Mouse (Mus musculus): ENCODE measurements at regions not wholly inside any gene's neighbourhood (a gene's known extent, or its start where the extent isn't known, plus 50 kb on each side); places are given as distances from the start of the nearest gene placed in this dataset.
A peak's percentile ranks its signal among the peaks of the same experiment; 100 is the strongest.

DNA sequence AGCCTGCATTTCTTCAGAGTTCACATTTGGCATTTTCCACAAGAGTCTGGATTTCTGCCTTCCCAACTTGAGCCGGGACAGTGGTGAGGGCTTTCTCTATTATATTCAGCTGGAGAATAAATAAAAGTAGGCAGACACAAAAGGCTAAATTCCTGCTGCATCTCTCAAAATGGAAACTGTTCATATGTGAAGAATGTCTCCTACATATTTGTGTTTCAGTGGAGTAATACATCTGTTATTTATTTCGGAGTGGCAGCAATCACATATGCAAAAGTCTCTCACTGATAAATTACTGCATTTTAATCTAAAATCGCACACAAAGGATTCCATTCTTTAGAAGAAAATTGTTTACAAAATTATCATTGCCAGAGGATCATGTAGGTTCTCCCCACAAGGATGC is 230.9 kb upstream of the Tank start:
- DNase-seq (ENCODE audit: low read depth): no peak

- no peak for DNase-seq (ENCODE audit: low read depth)
These were observed 232.2 kb upstream of the Tank start for GRCm38 (mm10) chr2:61346012-61346760.

DNA sequence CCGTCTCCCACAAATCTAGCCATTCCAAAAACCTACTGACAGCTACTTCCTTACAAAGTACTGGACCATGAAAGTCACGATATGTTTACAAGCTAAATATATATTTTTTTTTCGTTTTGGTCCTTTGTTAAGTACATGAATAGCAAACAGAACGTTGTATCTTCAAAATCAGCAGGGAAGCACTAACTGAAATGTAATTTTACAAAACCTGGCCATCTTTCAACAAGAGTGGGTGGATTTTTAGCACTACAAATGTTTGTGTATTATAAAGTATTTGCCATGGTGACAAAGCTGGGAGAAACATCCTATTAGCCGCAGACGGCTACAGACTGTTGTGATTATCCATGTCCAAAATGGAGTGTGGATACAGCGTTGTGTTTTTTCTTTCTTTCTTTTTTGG is 233.1 kb upstream of the Tank start:
- no peak for DNase-seq (ENCODE audit: low read depth)

- DNase-seq (ENCODE audit: low read depth): no peak
These were observed 233.7 kb upstream of the Tank start for GRCm38 (mm10) chr2:61344556-61345131.

- no peak for DNase-seq (ENCODE audit: low read depth)
These were observed 237.1 kb upstream of the Tank start for GRCm38 (mm10) chr2:61341254-61341653.

DNA sequence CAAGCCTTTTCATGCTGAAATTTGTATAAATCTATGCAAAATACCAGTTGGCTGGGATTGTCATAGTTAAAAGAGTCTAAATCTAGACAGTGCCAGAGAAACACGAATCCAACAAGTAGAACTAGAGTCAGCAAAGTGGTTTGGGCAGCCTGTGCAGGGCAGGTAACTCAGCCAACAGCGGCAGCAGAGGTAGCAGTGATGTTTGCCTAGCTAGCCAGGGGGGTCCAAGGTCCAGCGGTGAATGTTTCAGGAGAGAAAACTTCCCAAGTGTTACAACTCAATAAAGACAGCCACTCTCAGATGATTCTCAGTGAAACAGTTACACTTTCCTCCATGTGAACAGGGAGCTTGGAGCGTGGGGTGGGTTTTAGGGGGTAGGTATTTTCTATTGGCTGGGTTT is 259.2 kb upstream of the Tank start:
- DNase-seq (ENCODE audit: low read depth): no peak

DNA sequence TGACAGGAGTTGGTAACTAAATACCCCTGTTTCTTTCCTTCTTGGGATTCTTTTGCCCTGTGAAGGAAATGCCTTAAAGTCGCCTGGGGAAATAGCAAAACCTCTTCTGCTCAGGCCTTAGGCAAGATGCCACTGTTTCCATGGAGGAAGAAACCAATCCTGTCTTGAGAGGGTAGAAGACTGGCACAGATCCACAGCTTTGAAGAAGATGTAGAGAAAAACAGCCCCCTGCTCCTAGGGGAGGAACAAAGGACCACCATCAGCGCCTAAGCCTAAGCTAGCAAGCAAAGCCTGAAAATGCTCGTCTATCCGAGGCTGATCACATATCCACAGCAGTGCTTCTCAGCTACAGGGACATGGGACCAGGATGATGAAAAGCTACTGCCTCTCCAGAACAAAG is 268.0 kb upstream of the Tank start:
- no peak for DNase-seq (ENCODE audit: low read depth)

DNA sequence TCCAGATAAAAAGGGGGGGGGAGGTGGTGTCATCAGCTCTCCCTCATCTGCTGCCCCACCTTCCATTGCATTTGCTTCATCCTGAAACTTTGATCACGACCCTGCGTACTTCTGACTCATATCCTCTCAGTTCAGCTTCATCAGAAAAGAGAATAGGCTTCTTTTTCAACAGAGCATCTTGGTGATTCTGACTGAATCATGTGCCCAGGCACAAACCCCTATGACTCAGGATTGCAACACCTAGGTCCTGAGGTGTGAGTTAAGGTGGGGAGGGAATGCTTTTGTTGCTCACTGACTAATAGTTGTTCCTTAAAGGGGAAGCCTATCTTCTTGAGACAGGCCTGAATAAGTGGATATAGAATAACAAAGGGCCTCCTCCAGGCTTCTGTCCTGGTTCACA is 269.2 kb upstream of the Tank start:
- no peak for DNase-seq (ENCODE audit: low read depth)

DNA sequence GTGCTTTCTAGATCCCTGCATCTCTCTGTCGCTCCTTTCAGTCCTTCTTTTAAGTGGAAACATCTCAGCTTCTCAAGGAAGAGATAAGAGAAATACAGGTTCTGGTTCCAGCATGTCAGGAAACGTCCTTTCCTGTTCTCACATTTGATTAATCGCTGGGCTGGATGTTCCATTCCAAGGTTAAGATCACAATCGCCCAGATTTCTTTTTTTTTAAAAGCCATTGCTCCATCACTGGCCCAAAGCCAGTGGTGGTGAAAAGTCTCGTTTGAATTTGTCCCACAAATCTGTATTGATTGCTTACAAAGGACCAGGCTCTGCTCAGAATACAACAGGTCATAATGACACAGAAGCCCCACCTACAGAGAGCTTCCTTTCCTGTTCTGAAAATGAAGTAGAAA is 281.2 kb upstream of the Tank start:
- DNase-seq (ENCODE audit: low read depth): no peak

- no peak for DNase-seq (ENCODE audit: low read depth)
These were observed 281.8 kb upstream of the Tank start for GRCm38 (mm10) chr2:61296606-61297005.

DNA sequence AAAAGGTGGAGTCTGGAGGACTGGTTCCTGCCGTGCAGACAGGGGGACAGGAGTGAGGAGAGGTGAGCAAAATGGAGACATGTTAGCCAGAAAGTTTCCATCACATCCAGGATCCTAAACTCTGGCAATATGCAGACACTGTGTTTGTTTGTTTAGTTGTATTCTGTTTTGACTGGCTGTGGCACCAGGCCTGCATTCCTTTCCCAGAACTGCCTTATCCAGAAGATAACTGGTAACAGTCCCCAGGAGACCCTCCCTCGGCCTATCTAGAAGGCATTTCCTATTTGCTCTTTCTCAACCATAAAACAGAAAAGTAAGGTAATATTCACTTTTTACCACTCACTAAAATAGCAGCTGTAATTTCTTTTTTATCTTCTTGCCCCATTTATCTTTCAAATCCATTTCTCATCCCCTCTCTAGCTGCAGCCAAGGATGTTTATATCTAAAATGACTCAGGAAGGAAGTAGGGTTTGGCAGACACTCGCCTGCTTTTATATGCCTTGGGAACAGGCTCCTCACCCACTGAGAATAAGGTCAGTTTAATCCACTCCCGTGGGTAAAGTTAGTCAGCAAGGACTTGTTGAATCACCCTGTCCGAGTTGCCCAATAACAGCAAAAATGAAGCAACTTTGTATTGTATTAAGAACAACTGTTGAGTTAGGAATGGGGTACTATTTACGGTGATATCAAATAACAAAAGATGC is 283.0 kb upstream of the Tank start:
- DNase-seq (ENCODE audit: low read depth): peak; percentile 4

DNA sequence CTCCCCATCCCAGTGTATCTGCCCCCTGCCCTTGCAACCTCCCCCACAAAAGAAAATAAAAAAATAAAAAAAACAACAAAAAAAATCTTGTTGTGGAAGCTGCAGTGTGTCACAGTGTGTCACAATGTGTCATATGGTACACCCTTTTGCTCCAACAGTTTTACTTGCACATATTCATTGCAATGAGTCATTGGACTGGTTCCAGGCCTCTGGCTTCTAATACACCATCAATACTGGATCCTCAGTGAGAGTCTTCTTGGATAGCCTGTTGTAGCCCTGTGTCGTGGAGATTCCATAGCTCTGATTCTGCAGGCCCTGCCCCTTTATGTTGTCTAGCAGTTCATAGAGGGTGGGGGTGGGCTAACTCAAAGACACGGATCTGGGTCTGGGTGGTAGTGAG is 290.1 kb upstream of the Tank start:
- no peak for DNase-seq (ENCODE audit: low read depth)

- DNase-seq (ENCODE audit: low read depth): no peak
These were observed 293.7 kb upstream of the Tank start for GRCm38 (mm10) chr2:61284706-61285105.

DNA sequence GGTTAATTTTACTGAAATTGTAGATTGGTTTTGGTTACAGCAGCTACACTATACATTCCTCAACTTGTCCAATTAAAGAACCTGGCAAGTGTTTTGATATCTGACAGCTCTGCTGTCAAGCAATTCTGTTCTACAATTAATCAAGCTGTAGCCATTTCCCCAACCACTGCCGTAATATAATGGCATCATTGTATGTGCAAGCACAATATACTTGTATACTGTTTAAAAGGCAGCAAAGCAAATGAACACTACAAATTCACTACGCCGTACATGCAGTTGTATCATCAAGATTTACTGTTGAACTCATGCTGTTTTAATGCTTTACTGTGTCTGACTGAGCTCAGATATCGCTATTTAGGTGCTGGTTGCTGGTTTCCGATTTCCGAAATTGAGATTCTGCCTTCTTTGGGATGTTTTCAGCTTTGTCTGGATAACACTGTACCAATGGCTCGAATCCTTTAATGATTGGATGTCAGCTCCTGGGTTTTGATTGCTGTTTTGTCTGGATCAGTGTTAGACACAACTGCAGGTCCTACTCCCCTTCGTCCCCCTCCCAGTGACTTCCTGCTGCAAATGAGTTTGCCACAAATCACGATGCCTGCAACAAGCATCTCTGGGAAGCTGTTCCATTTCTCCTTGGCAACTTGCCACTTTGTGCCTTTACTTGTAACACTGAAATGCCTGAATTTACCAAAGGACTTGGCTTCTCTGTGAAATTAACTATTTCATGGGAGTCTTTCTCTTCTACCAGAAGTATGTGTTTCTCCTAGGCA is 294.4 kb upstream of the Tank start:
- no peak for DNase-seq (ENCODE audit: low read depth)

- no peak for DNase-seq (ENCODE audit: low read depth)
These were observed 305.7 kb upstream of the Tank start for GRCm38 (mm10) chr2:61272721-61273120.

- no peak for DNase-seq (ENCODE audit: low read depth)
These were observed 304.7 kb upstream of the Rbms1 start for GRCm38 (mm10) chr2:61267706-61268105.

DNA sequence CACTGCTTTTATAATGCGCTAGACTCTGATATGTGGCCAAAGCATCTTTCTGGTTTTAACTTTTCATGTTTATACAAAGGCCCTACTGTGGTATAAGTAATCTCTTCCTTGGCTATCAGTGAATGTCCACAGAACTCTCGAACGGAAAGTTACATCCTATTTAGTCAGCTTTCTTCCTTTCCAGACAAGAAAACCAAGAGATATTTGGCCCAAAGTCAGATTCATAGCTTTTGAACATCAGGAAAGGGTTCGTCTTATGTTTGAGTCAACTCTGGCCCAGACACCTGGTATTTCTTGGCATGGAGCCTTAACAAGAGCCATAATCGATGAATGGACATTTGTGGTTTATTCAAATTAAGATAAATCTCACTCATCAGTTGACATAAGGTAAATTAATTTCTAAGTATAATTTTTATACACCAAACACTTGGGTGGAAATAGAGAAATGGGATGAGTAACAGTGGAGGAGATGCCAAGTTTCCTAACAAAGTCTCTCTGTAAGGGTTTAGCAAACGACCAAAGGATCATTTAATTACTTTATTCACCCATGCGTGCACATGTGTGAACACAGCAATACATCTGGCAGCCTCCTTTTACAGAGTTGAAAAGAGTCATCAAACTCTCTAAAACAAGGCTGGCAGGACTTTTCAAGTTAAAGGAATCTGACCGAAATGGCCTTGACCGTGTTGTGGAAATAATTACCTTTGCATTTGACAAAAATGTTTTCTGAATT is 287.2 kb upstream of the Rbms1 start:
- DNase-seq (ENCODE audit: low read depth): no peak

GRCm38 (mm10) chr2:61247956-61248355 is 285.0 kb upstream of the Rbms1 start:
- no peak for DNase-seq (ENCODE audit: low read depth)

GRCm38 (mm10) chr2:61247336-61247735 is 284.3 kb upstream of the Rbms1 start:
- DNase-seq (ENCODE audit: low read depth): no peak

DNA sequence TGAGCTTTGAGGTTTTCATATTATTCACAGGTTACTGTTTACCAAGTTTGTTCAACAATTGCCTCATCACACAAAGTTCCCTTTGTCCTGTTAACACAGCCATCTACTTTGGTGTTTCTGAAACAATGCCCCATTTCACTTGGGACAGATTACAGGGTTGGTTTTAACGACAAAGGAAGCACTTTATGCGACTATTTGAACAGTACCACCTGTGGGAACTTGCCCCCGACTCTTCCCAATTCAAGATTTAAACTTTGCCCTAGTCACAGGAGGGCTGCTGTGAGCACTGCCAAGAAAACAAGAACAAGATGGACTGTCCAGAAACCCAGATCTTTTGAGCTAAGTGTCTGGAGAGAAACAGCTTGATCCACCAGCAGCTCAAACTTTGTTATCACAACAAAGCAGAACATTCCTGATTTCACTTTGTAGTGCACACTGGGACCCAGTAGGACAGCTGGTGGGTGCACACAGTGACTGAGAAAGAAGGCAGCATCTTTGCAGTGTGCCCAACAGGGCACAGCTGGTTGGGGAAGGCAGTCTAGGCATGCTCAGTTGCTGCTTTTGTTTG is 283.8 kb upstream of the Rbms1 start:
- no peak for DNase-seq (ENCODE audit: low read depth)

- no peak for DNase-seq (ENCODE audit: low read depth)
These were observed 282.5 kb upstream of the Rbms1 start for GRCm38 (mm10) chr2:61245526-61245925.

DNA sequence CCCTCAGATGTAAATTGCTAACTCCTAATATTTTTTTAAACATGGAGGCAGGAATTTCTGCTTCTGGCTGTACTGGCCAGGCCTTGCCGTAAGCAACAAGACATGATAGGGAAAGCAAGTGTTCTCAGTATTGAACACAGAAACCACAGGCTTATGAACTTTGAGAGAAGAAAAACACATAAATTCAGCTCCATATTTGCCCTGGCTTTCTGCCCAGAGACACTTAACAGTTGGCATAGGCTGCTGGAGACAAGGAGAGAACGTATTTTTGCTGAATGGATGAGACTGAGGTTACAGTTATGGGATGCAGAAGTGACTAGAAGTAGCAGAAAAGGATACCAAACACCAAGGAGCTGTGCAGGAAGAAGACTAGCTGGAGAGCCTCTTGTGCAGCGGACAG is 258.7 kb upstream of the Rbms1 start:
- no peak for DNase-seq (ENCODE audit: low read depth)

Measured in c-Kit-positive CD71-negative TER-119-negative erythroid progenitor cells, embryonic 14.5 days (primary cell).